Mouse (Mus musculus) G1E (cell line): ENCODE data around the gene Clec18a. TPM values are rescaled to one million over a fixed set of nuclear protein-coding genes. Genes with fewer than 3 reads are reported as not detected.
"Not testable (repeated sequence)": the region's sequence is repeated elsewhere in the genome, so short reads cannot be mapped to it uniquely, and the experiment has no call there.

Experiments
- ATAC-seq: 2 replicates; pipeline ENCODE4 v1.8.0; 2016; ENCODE audit warnings: mild to moderate bottlenecking; ENCODE audit not compliant: insufficient number of reproducible peaks, poor library complexity, low FRiP score, severe bottlenecking; ENCODE audit errors: extremely low read depth
- DNase-seq: peaks from one replicate; pipeline ENCODE4 v3.0.0; 2012; ENCODE audit warnings: low spot score
- H3K27me3 ChIP-seq: 2 replicates; pipeline ENCODE4 v1.6.1; 2012; ENCODE audit warnings: mild to moderate bottlenecking, low read length, inconsistent platforms; ENCODE audit not compliant: insufficient read depth
- H3K36me3 ChIP-seq: replicated peaks from 2 replicates; pipeline ENCODE3; 2012; ENCODE audit warnings: mild to moderate bottlenecking, inconsistent platforms
- H3K4me1 ChIP-seq: 2 replicates; pipeline ENCODE4 v1.6.1; 2012; ENCODE audit warnings: low read depth, low read length, inconsistent platforms, mixed read lengths; ENCODE audit not compliant: insufficient read depth
- H3K4me3 ChIP-seq: 2 replicates; pipeline ENCODE4 v1.5.1; 2012; ENCODE audit warnings: low read depth, mild to moderate bottlenecking, inconsistent platforms, low read length, moderate library complexity, mixed read lengths
- H3K9me3 ChIP-seq: replicated peaks from 2 replicates; pipeline ENCODE4 v1.6.1; 2012; ENCODE audit warnings: inconsistent platforms
- CTCF ChIP-seq: IDR thresholded peaks from 2 replicates; pipeline ENCODE4 v1.5.1; 2012; ENCODE audit warnings: low read depth, low read length, inconsistent platforms, mixed read lengths
- GATA1 ChIP-seq: IDR thresholded peaks from 2 replicates; pipeline ENCODE4 v1.6.1; 2012; ENCODE audit warnings: borderline replicate concordance, low read length, inconsistent platforms, mixed read lengths
- GATA2 ChIP-seq: IDR thresholded peaks from 2 replicates; pipeline ENCODE4 v1.6.1; 2012; ENCODE audit warnings: low read depth, low read length, inconsistent platforms, borderline replicate concordance
- POLR2AphosphoS5 ChIP-seq: IDR thresholded peaks from 2 replicates; pipeline ENCODE4 v1.6.1; 2012; ENCODE audit warnings: low read depth, low read length, inconsistent platforms; ENCODE audit not compliant: insufficient replicate concordance
- TAL1 ChIP-seq: conservative IDR thresholded peaks from 2 replicates; pipeline ENCODE4 v1.6.1; 2012; ENCODE audit warnings: low read depth, low read length, inconsistent platforms, mixed read lengths
- polyA plus RNA-seq: library from polyadenylated mRNA; stranded (reverse); fragments of >175 nt; gene quantifications from 2 replicates; pipeline ENCODE4 v1.2.3, GENCODE M21; 2012
- total RNA-seq, 2 experiments: library from RNA; stranded (forward) in 1 of 2; stranded (reverse) in 1 of 2; fragments of 200-1000 nt in 1 of 2; fragments of >200 nt in 1 of 2; fragmentation: Nextera tagmentation in 1 of 2; gene quantifications; 2 replicates each; pipeline ENCODE4 v1.2.3; 2014 to 2017

The Clec18a gene
- total RNA-seq (2014; fragmentation: Nextera tagmentation) (not detected in 2 replicates), total RNA-seq (2017) (0.05 and 0.06 TPM in 2 replicates), polyA plus RNA-seq (not detected in 2 replicates)

- not testable (repeated sequence) for DNase-seq, H3K36me3 ChIP-seq, ATAC-seq, H3K4me3 ChIP-seq, H3K9me3 ChIP-seq, H3K27me3 ChIP-seq
- H3K4me1 ChIP-seq = peaks cover 23% of the 10 kb centered on the region
Observed at GRCm38 (mm10) chr8:111092326-111092725, at the start of gene Clec18a. Gene Clec18a (minus strand): TSS chr8:111092426.

GRCm38 (mm10) chr8:111130756-111131155 is 38.5 kb upstream of the Clec18a start:
- peaks cover 85% of the 10 kb centered on the region for H3K36me3 ChIP-seq
- ATAC-seq (no peak), DNase-seq (no peak)
- H3K27me3 ChIP-seq = no peaks in the 10 kb centered on the region
- H3K4me1 ChIP-seq = no peaks in the 10 kb centered on the region
- no peaks in the 10 kb centered on the region for H3K9me3 ChIP-seq
- no peak overlapping the region for H3K4me3 ChIP-seq
- no peak for TF ChIP-seq GATA2
- no peak for TF ChIP-seq GATA1
- no peak for TF ChIP-seq TAL1
- no peak for TF ChIP-seq POLR2AphosphoS5
- no peak for TF ChIP-seq CTCF

- Histone ChIP-seq H3K4me3 (no peak overlapping the region), H3K9me3 (no peaks in the 10 kb centered on the region), H3K36me3 (peaks cover 93% of the 10 kb centered on the region), H3K4me1 (no peaks in the 10 kb centered on the region), H3K27me3 (no peaks in the 10 kb centered on the region)
- DNase-seq (no peak), ATAC-seq (no peak)
- TF ChIP-seq GATA1 (no peak), CTCF (no peak), TAL1 (no peak), GATA2 (no peak), POLR2AphosphoS5 (no peak)
Observed at GRCm38 (mm10) chr8:111119481-111119880, 27.3 kb upstream of the Clec18a start.

GRCm38 (mm10) chr8:111114891-111115290 is 22.7 kb upstream of the Clec18a start:
- H3K27me3 ChIP-seq = no peaks in the 10 kb centered on the region
- TF ChIP-seq TAL1 (no peak), CTCF (no peak), POLR2AphosphoS5 (no peak), GATA2 (no peak), GATA1 (no peak)
- no peaks in the 10 kb centered on the region for H3K9me3 ChIP-seq
- H3K36me3 ChIP-seq = peaks cover 79% of the 10 kb centered on the region
- DNase-seq = no peak
- H3K4me1 ChIP-seq = no peaks in the 10 kb centered on the region
- H3K4me3 ChIP-seq = no peak overlapping the region
- ATAC-seq = no peak

- ATAC-seq, H3K9me3 ChIP-seq, DNase-seq, H3K27me3 ChIP-seq, H3K36me3 ChIP-seq: not testable (repeated sequence)
- peak overlapping the region; percentile 80 for H3K4me3 ChIP-seq
- peaks cover 23% of the 10 kb centered on the region for H3K4me1 ChIP-seq
Observed at GRCm38 (mm10) chr8:111094719-111095302, 2.6 kb upstream of the Clec18a start.

GRCm38 (mm10) chr8:111093865-111094718 is 1.9 kb upstream of the Clec18a start, which contains the start of gene Pdpr:
Gene Pdpr (plus strand): TSS chr8:111094630.
- ATAC-seq (peak; percentile 52), DNase-seq (no peak)
- Histone ChIP-seq H3K9me3 (0 out of 2 replicates have a peak, but pooled peaks cover 2% of the 10 kb centered on the region), H3K36me3 (peaks cover 4% of the 10 kb centered on the region), H3K27me3 (0 out of 2 replicates have a peak, but pooled peaks cover 4% of the 10 kb centered on the region), H3K4me3 (peak within 1 kb of the TSS; percentile 80), H3K4me1 (peaks cover 23% of the 10 kb centered on the region)
- TF ChIP-seq GATA1 (no peak), GATA2 (no peak), POLR2AphosphoS5 (no peak)
